Mouse (Mus musculus) embryonic facial prominence, embryonic 10.5 days (tissue): ENCODE measurements around the gene H2-T22. TPM values are rescaled to one million over a fixed set of nuclear protein-coding genes. Genes with fewer than 3 reads are reported as not detected.

Experiments
- polyA plus RNA-seq: library from polyadenylated mRNA; unstranded; fragments of >200 nt; fragmentation: Nextera tagmentation; extraction: Ambion mirVana; gene quantifications from 2 replicates; pipeline ENCODE4 v1.2.1, GENCODE M21; 2016

The H2-T22 gene
- polyA plus RNA-seq, 1 experiment from 2014 or later: 9.0 TPM

Other genes with a start within 250 kb of the H2-T22 start
- gene Ier3, start 221.1 kb downstream of the H2-T22 start, polyA plus RNA-seq: 3.7 and 4.4 TPM in 2 replicates
- gene Flot1, start 219.5 kb downstream of the H2-T22 start, polyA plus RNA-seq: 45.9 and 49.2 TPM in 2 replicates
- 1,654 and 1,662 TPM in 2 replicates for gene Tubb5, start 204.4 kb downstream of the H2-T22 start, polyA plus RNA-seq
- gene Mdc1, start 201.2 kb downstream of the H2-T22 start, polyA plus RNA-seq: 18.4 and 21.2 TPM in 2 replicates
- 64.6 and 65.1 TPM in 2 replicates for gene Nrm, start 181.4 kb downstream of the H2-T22 start, polyA plus RNA-seq
- 27.4 and 29.7 TPM in 2 replicates for gene Ppp1r18, start 177.2 kb downstream of the H2-T22 start, polyA plus RNA-seq
- gene Dhx16, start 162.9 kb downstream of the H2-T22 start, polyA plus RNA-seq: 52.6 and 60.7 TPM in 2 replicates
- 27.5 and 28.6 TPM in 2 replicates for gene 2310061I04Rik, start 145.3 kb downstream of the H2-T22 start, polyA plus RNA-seq
- gene Atat1, start 132.7 kb downstream of the H2-T22 start, polyA plus RNA-seq: 117 and 130 TPM in 2 replicates
- 96.0 and 96.3 TPM in 2 replicates for gene Mrps18b, start 126.4 kb downstream of the H2-T22 start, polyA plus RNA-seq
- gene Ppp1r10, start 126.3 kb downstream of the H2-T22 start, polyA plus RNA-seq: 59.7 and 61.2 TPM in 2 replicates
- gene Abcf1, start 73.0 kb downstream of the H2-T22 start, polyA plus RNA-seq: 116 and 120 TPM in 2 replicates
- gene Gnl1, start 62.9 kb downstream of the H2-T22 start, polyA plus RNA-seq: 61.1 and 62.1 TPM in 2 replicates
- gene Prr3, start 62.5 kb downstream of the H2-T22 start, polyA plus RNA-seq: 44.0 and 47.2 TPM in 2 replicates
- gene H2-T24, start 22.2 kb downstream of the H2-T22 start, polyA plus RNA-seq: 4.8 and 5.0 TPM in 2 replicates
- gene H2-T23, start 9.9 kb downstream of the H2-T22 start, polyA plus RNA-seq: 1.8 and 2.3 TPM in 2 replicates
- gene Gm6034, start 214 bp upstream of the H2-T22 start, polyA plus RNA-seq: not detected in 2 replicates
- gene Gm11127, start 15.6 kb upstream of the H2-T22 start, polyA plus RNA-seq: not detected in 2 replicates
- not detected in 2 replicates for gene Gm19684, start 78.9 kb upstream of the H2-T22 start, polyA plus RNA-seq
- not detected in 2 replicates for gene Gm7030, start 86.7 kb upstream of the H2-T22 start, polyA plus RNA-seq
- gene Gm8909, start 125.8 kb upstream of the H2-T22 start, polyA plus RNA-seq: 0.11 TPM in 1 of 2 replicates, not detected in the other
- not detected in 2 replicates for gene H2-T3, start 147.5 kb upstream of the H2-T22 start, polyA plus RNA-seq
- 86.2 and 95.7 TPM in 2 replicates for gene Rpp21, start 215.3 kb upstream of the H2-T22 start, polyA plus RNA-seq
- gene Trim39, start 229.5 kb upstream of the H2-T22 start, polyA plus RNA-seq: 22.5 and 24.2 TPM in 2 replicates
- 0.17 TPM in 1 of 2 replicates, not detected in the other for gene H2-M10.2, start 243.7 kb upstream of the H2-T22 start, polyA plus RNA-seq